Mouse (Mus musculus) liver, embryonic 14.5 days (tissue): ENCODE measurements around the gene Mthfd1.

Experiments
- CTCF ChIP-seq: IDR thresholded peaks from 2 replicates; pipeline ENCODE4 v1.5.1; 2016; ENCODE audit warnings: antibody characterized with exemption, low read depth, control low read depth
- EP300 ChIP-seq: IDR thresholded peaks from 2 replicates; pipeline ENCODE4 v1.6.1; 2016; ENCODE audit warnings: antibody characterized with exemption, low read depth

- TF ChIP-seq CTCF (no peak), EP300 (no peak)
Observed at GRCm38 (mm10) chr12:76324679-76325431, 69.8 kb downstream of the Mthfd1 start, which contains the start of gene Akap5.
